Mouse (Mus musculus) myocyte (in vitro differentiated cells): ENCODE data around the gene Gm7694. TPM values are rescaled to one million over a fixed set of nuclear protein-coding genes. Genes with fewer than 3 reads are reported as not detected.

Experiments used
- H3K27me3 ChIP-seq: one replicate; pipeline ENCODE4 v1.6.1; 2011; ENCODE audit not compliant: control insufficient read depth, insufficient read depth, insufficient read length
- H3K36me3 ChIP-seq: one replicate; pipeline ENCODE4 v1.6.1; 2011; ENCODE audit not compliant: control insufficient read depth, insufficient read depth
- H3K4me2 ChIP-seq: one replicate; pipeline ENCODE4 v1.6.1; 2011; ENCODE audit warnings: low read depth, control low read depth
- H3K4me3 ChIP-seq: one replicate; pipeline ENCODE4 v1.5.1; 2011; ENCODE audit warnings: mild to moderate bottlenecking, control low read depth, moderate library complexity
- H3K79me2 ChIP-seq: one replicate; pipeline ENCODE4 v1.6.1; 2011; ENCODE audit not compliant: control insufficient read depth, insufficient read depth
- H3ac ChIP-seq: one replicate; pipeline ENCODE4 v1.6.1; 2011; ENCODE audit not compliant: control insufficient read depth, insufficient read length
- CEBPB ChIP-seq: IDR thresholded peaks from 2 replicates; pipeline ENCODE4 v1.6.1; 2011; ENCODE audit warnings: mild to moderate bottlenecking, moderate library complexity; ENCODE audit not compliant: poor library complexity, insufficient read depth, severe bottlenecking
- E2F4 ChIP-seq: IDR thresholded peaks from one replicate; pipeline ENCODE4 v1.6.1; 2011; ENCODE audit warnings: mild to moderate bottlenecking, control low read depth, moderate library complexity; ENCODE audit not compliant: insufficient read depth
- MAX ChIP-seq: IDR thresholded peaks from one replicate; pipeline ENCODE4 v1.6.1; 2011; ENCODE audit warnings: low read depth, mild to moderate bottlenecking, control low read depth
- MYOD1 ChIP-seq, 3 experiments: IDR thresholded peaks; one replicate each; pipeline ENCODE4 v1.6.1; 2011; ENCODE audit warnings: control low read depth in 2 of 3, low read depth in 2 of 3, mild to moderate bottlenecking in 2 of 3, moderate library complexity in 1 of 3; ENCODE audit not compliant: insufficient read length in 2 of 3, control insufficient read depth in 1 of 3
- MYOG ChIP-seq, 3 experiments: IDR thresholded peaks; one replicate each; pipeline ENCODE4 v1.6.1; 2011; ENCODE audit warnings: control low read depth in 2 of 3, low read depth in 2 of 3, mild to moderate bottlenecking in 2 of 3; ENCODE audit not compliant: insufficient read length in 2 of 3, control insufficient read depth in 1 of 3, insufficient read depth in 1 of 3
- POLR2A ChIP-seq: IDR thresholded peaks from one replicate; pipeline ENCODE4 v1.6.1; 2011; ENCODE audit warnings: low read depth, mild to moderate bottlenecking, control low read depth, moderate library complexity; ENCODE audit not compliant: insufficient read length
- POLR2AphosphoS2 ChIP-seq: IDR thresholded peaks from one replicate; pipeline ENCODE4 v1.6.1; 2011; ENCODE audit warnings: low read depth, control low read depth; ENCODE audit not compliant: insufficient read length
- REST ChIP-seq: IDR thresholded peaks from one replicate; pipeline ENCODE4 v1.6.1; 2011; ENCODE audit warnings: mild to moderate bottlenecking, control low read depth, moderate library complexity; ENCODE audit not compliant: insufficient read depth, insufficient read length
- SRF ChIP-seq: IDR thresholded peaks from one replicate; pipeline ENCODE4 v1.6.1; 2011; ENCODE audit warnings: low read depth; ENCODE audit not compliant: control insufficient read depth, insufficient read length
- TCF12 ChIP-seq: IDR thresholded peaks from one replicate; pipeline ENCODE4 v1.6.1; 2011; ENCODE audit warnings: mild to moderate bottlenecking, control low read depth; ENCODE audit not compliant: poor library complexity, insufficient read depth, severe bottlenecking
- TCF3 ChIP-seq: IDR thresholded peaks from one replicate; pipeline ENCODE4 v1.6.1; 2011; ENCODE audit warnings: low read depth, control low read depth; ENCODE audit not compliant: insufficient read length
- USF1 ChIP-seq: IDR thresholded peaks from one replicate; pipeline ENCODE4 v1.6.1; 2011; ENCODE audit warnings: low read depth, mild to moderate bottlenecking, control low read depth, moderate library complexity
- polyA plus RNA-seq: library from polyadenylated mRNA; unstranded; fragments of >200 nt; fragmentation: generic; extraction: Trizol; gene quantifications from one replicate; pipeline ENCODE4 v1.2.1, GENCODE M21; 2012; ENCODE audit warnings: missing spikeins

Gene Gm7694
- polyA plus RNA-seq, 1 experiment: 0.01 TPM

DNA sequence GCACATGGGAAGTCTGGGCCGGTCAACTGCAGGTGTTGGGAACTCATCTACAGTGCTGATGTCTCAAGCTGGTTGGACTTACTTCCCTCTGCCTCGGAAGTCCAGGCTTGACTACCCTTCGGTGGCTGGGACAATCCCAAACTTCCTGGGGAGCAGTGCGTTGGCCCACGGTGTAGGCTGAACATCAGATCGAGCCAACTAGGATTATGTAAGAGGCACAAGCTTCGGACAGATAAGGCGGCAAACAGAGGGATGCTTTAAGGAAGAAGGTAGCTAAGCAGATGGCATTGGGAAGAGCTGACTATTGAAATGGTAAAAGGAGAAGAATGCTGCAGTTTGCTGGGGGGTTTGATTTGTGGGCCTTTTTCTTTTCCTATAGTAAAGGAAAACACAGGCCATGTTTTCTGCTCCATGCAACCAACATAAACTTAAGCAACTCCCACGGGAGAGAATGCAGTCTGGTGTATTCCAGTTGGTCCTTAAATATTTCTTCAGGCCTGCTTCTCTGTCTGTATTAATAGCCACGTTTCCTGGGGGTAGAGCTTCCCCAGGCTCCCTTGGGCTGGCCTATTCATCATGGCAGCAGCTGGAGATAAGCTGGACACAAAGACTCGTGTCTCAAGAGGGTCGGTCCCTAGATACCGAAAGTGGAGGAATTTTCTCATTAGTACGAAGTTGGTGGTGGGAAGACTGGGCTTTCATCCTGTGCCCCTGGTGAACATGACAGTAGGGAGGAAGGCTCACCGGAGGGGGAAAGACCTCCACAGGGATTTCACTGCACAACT, 11.2 kb downstream of the Gm7694 start:
- TF ChIP-seq CEBPB (no peak), POLR2AphosphoS2 (no peak), TCF3 (no peak), E2F4 (no peak), REST (no peak), MYOD1 (IDR thresholded peaks at IDR 0.05; ENCODE audit: control insufficient read depth in 1 of 3, insufficient read length in 2 of 3, low read depth in 2 of 3) (no peak), MAX (no peak), SRF (no peak), POLR2A (no peak), MYOG (IDR thresholded peaks at IDR 0.05; ENCODE audit: control insufficient read depth in 1 of 3, insufficient read depth in 1 of 3, insufficient read length in 2 of 3, low read depth in 2 of 3) (no peak), TCF12 (no peak), USF1 (no peak)
- Histone ChIP-seq H3K27me3 (peaks cover 6% of the 10 kb centered on the region), H3ac (no peak overlapping the region), H3K79me2 (no peaks in the 10 kb centered on the region), H3K36me3 (no peaks in the 10 kb centered on the region), H3K4me3 (no peak overlapping the region), H3K4me2 (no peak overlapping the region)

DNA sequence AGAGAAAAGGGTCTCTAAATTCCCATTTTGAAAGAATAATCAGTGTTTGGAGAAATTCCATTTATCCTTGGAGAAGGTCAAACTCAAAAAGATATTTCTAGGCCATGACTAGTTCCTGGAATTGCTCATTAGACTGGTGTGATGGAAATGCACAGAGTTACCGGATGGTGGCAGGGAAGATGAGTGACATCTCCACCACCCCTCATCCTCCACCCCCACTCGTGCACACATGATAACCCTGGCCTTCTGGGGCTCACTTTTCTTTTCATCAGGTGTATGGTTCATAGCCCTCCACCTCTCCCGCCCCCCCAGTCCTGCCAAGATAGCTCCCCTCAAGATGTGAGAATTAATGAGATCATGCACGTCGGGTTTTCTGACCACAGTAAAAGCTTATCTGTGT, 12.9 kb downstream of the Gm7694 start:
- Histone ChIP-seq H3K4me3 (no peak overlapping the region), H3ac (no peak overlapping the region), H3K36me3 (no peaks in the 10 kb centered on the region), H3K4me2 (no peak overlapping the region), H3K79me2 (no peaks in the 10 kb centered on the region), H3K27me3 (no peaks in the 10 kb centered on the region)
- TF ChIP-seq USF1: no peak
- no peak for TF ChIP-seq MYOD1 (IDR thresholded peaks at IDR 0.05; ENCODE audit: control insufficient read depth in 1 of 3, insufficient read length in 2 of 3, low read depth in 2 of 3)
- TF ChIP-seq POLR2A: no peak
- no peak for TF ChIP-seq MYOG (IDR thresholded peaks at IDR 0.05; ENCODE audit: control insufficient read depth in 1 of 3, insufficient read depth in 1 of 3, insufficient read length in 2 of 3, low read depth in 2 of 3)
- no peak for TF ChIP-seq POLR2AphosphoS2
- TF ChIP-seq TCF3: no peak
- no peak for TF ChIP-seq SRF
- no peak for TF ChIP-seq REST
- no peak for TF ChIP-seq TCF12
- TF ChIP-seq E2F4: no peak
- no peak for TF ChIP-seq CEBPB
- TF ChIP-seq MAX: no peak

DNA sequence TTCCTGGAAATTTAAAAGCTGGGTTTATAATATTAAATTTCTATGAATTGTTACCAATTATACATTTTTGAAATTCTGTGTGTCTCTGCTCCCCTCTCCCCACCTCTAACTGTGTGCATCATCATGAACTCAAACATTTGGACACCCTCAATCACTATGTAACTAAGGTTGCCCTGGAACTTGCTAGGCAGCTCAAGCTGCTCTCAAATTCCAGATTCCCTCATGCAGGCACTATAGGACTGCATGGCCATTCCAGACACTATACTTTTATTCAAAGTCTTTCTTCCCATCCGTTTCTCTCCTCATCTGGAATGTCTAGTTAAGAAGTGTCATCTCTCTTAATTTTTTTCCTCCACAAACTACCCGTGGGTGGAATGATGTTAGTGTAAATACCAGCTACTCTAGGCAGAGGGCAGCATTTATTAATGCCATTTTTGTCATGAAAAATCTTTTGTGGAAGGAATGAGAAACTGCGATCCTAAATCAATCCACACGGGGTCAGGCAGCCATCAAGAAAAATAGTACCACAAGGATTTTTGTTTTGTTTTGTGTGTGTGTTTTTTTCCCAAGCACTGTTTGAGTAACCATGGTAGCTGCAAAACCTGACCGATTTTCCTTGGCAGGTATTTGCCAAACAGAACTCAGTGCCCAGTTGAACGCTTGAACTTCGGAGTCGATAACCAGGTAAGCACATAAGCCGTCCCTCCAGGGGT, 13.7 kb downstream of the Gm7694 start:
- Histone ChIP-seq H3K4me2 (no peak overlapping the region), H3K4me3 (no peak overlapping the region), H3K27me3 (no peaks in the 10 kb centered on the region), H3ac (no peak overlapping the region), H3K36me3 (no peaks in the 10 kb centered on the region), H3K79me2 (no peaks in the 10 kb centered on the region)
- no peak for TF ChIP-seq E2F4
- TF ChIP-seq REST: no peak
- no peak for TF ChIP-seq MYOG (IDR thresholded peaks at IDR 0.05; ENCODE audit: control insufficient read depth in 1 of 3, insufficient read depth in 1 of 3, insufficient read length in 2 of 3, low read depth in 2 of 3)
- TF ChIP-seq TCF12: no peak

DNA sequence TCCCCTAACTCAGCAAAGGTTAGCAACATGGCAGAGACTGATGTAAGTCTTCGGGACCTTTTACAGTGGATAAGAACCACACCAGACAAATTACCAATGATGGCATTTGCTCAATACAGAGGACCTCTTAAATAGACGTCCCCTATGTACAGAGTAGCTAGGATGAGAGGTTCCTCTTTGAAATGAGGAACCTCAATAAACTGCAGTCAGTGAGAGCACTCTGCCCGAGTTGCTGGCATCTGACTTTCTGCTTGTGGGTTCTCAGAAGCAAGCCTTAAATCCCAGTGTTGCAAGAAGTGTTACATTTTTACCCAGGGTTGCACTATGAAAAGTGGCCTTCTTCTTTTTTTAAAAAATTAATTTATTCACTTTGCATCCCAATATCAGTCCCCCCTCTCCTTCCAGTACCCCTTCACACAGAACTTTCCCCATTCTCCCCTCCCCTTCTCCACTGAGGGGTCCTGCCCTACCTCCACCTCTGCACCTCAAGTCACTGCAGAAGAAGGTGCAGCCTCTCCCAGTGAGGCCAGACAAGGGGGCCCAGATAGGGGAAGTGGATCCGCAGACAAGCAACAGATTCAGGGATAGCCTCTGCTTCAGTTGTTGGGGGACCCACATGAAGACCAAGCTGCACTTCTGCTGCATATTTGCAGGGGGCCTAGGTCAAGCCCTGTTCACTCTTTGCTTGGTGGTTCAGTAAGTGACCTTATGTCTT, 23.6 kb downstream of the Gm7694 start:
- no peaks in the 10 kb centered on the region for H3K36me3 ChIP-seq
- no peak overlapping the region for H3K4me3 ChIP-seq
- no peak overlapping the region for H3K4me2 ChIP-seq
- no peaks in the 10 kb centered on the region for H3K79me2 ChIP-seq
- TF ChIP-seq TCF12 (no peak), REST (no peak), TCF3 (no peak), POLR2A (no peak), E2F4 (no peak), MAX (no peak), CEBPB (no peak), USF1 (no peak), POLR2AphosphoS2 (no peak), MYOD1 (IDR thresholded peaks at IDR 0.05; ENCODE audit: control insufficient read depth in 1 of 3, insufficient read length in 2 of 3, low read depth in 2 of 3) (no peak), SRF (no peak), MYOG (IDR thresholded peaks at IDR 0.05; ENCODE audit: control insufficient read depth in 1 of 3, insufficient read depth in 1 of 3, insufficient read length in 2 of 3, low read depth in 2 of 3) (no peak)
- no peak overlapping the region for H3ac ChIP-seq
- H3K27me3 ChIP-seq: no peaks in the 10 kb centered on the region
